Mouse (Mus musculus): ENCODE data around the gene Defa30. TPM values are rescaled to one million over a fixed set of nuclear protein-coding genes. Genes with fewer than 3 reads are reported as not detected.
"Not testable (repeated sequence)": the region's sequence is repeated elsewhere in the genome, so short reads cannot be mapped to it uniquely, and the experiment has no call there.

Defa30 gene
- total RNA-seq (2021): not detected

GRCm38 (mm10) chr8:21134342-21134741, at the start of gene Defa30:
Gene Defa30, plus strand, starts transcription at chr8:21134642.
- intact Hi-C loops (cut with DNase I); DNase-seq: not testable (repeated sequence)

DNA sequence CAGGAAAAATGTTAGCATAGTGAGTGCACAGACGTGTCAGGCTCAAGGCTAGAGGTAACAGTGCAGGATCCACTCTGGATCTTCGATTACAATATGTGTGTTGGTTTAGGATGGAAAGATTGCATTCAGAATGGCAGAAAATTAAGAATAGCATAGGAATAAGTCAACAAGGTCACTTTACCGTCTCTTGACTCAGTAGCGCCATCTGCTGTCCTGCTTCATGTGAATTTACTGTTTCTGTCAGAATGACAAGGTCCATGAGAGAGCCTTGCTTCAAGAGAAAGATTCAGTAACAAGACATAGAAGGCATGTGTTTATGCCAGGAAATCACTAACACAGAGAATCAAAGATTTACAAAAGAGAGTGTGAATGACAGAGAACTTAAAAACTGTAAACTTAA, 41.3 kb upstream of the Defa30 start:
- no peak for DNase-seq

DNA sequence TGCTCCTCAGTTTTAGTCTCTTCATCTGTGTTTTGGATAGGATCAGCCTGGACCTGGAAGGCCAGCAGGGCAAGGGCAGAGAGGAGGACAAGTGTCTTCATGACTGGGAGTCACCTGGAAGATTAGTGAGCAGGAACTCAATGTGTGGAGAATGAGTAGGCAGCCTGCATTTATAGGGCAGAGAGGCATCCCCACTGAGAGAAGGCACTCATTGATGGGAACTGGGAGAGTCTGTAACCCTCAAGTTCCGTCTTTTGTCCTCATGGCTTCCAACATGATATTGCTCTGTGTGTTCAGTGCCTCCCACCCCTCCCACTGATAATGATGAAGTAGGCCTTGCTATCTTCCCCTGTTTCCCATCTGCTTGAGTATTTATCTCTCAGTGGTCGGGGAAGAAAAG, 38.5 kb upstream of the Defa30 start, which contains the start of gene Gm14851:
TSS of gene Gm14851 (minus strand) at position 101 of the 400 bp plus-strand sequence.
- intact Hi-C loops (cut with DNase I): not testable (repeated sequence)

More for the DNA sequence above, 41.3 kb upstream of the Defa30 start:
- intact Hi-C loops (cut with DNase I): no loop called here

DNA sequence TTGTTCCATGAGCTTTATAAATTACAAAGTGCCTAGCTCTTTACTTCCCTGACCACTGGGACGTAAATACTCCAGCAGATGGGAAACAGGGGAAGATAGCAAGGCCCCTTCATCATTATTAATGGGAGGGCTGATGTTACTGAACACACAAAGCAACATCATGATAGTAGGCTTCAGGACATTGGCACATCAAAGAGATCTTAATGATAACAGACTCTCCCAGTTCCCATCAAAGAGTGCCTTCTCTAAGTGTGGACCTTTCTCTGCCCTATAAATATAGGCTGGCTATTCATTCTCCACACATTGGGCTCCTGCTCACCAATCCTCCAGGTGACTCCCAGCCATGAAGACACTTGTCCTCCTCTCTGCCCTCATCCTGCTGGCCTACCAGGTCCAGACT, 27.5 kb downstream of the Defa30 start, which contains the start of gene Defa22:
TSS of gene Defa22 (plus strand) at position 301 of the 400 bp plus-strand sequence.
- intact Hi-C loops (cut with DNase I); DNase-seq: not testable (repeated sequence)

More for the DNA sequence above, 38.5 kb upstream of the Defa30 start, which contains the start of gene Gm14851:
- DNase-seq: not testable (repeated sequence)

Other genes with a start within 250 kb of the Defa30 start
- gene Defb33, start 242.0 kb upstream of the Defa30 start, total RNA-seq (2021): not detected
- not detected for gene Gm15056, start 232.0 kb upstream of the Defa30 start, total RNA-seq (2021)
- gene Gm6040, start 212.6 kb upstream of the Defa30 start, total RNA-seq (2021): not detected
- not detected for gene AY761185, start 189.9 kb upstream of the Defa30 start, total RNA-seq (2021)
- not detected for gene Defa21, start 109.1 kb upstream of the Defa30 start, total RNA-seq (2021)
- not detected for gene Defa23, start 79.6 kb upstream of the Defa30 start, total RNA-seq (2021)
- gene Defa35, start 69.6 kb upstream of the Defa30 start, total RNA-seq (2021): not detected
- gene Defa25, start 50.2 kb upstream of the Defa30 start, total RNA-seq (2021): not detected
- gene Gm14851, start 38.6 kb upstream of the Defa30 start, total RNA-seq (2021): not detected
- not detected for gene Defa22, start 27.6 kb downstream of the Defa30 start, total RNA-seq (2021)
- not detected for gene Defa31, start 57.0 kb downstream of the Defa30 start, total RNA-seq (2021)
- not detected for gene Gm15293, start 66.9 kb downstream of the Defa30 start, total RNA-seq (2021)
- not detected for gene Gm15292, start 115.1 kb downstream of the Defa30 start, total RNA-seq (2021)
- not detected for gene Defa27, start 180.9 kb downstream of the Defa30 start, total RNA-seq (2021)
- not detected for gene Defa29, start 192.4 kb downstream of the Defa30 start, total RNA-seq (2021)
- not detected for gene Defa2, start 243.9 kb downstream of the Defa30 start, total RNA-seq (2021)